Mouse (Mus musculus) forebrain, embryonic 14.5 days (tissue): Measurements from ENCODE around the gene Pecam1. TPM values are rescaled to one million over a fixed set of nuclear protein-coding genes. Genes with fewer than 3 reads are reported as not detected.

Experiments used
- ATAC-seq: fragments of 200-750 bp; cut with Nextera tagmentation; 2 replicates; pipeline ENCODE4 v1.8.0; 2017; ENCODE audit warnings: mild to moderate bottlenecking, moderate library complexity
- DNase-seq: peaks from one replicate; pipeline ENCODE4 v3.0.0-alpha.2; 2015; ENCODE audit warnings: low spot score
- H3K27ac ChIP-seq: fragments of 300-500 bp; sonication (generic); 2 replicates; pipeline ENCODE4 v1.5.1; 2014; ENCODE audit warnings: low read depth, mild to moderate bottlenecking, control low read depth, low read length, moderate library complexity
- H3K27me3 ChIP-seq: fragments of 300-500 bp; sonication (generic); replicated peaks from 2 replicates; pipeline ENCODE4 v1.6.1; 2014; ENCODE audit warnings: low read length, control low read depth, mixed read lengths; ENCODE audit not compliant: control insufficient read depth, insufficient read depth
- H3K36me3 ChIP-seq: fragments of 300-500 bp; sonication (generic); 2 replicates; pipeline ENCODE4 v1.6.1; 2014; ENCODE audit warnings: low read length, control low read depth; ENCODE audit not compliant: control insufficient read depth, insufficient read depth
- H3K4me1 ChIP-seq: fragments of 300-500 bp; sonication (generic); 2 replicates; pipeline ENCODE4 v1.6.1; 2014; ENCODE audit warnings: antibody characterized with exemption, low read length, control low read depth; ENCODE audit not compliant: control insufficient read depth, insufficient read depth
- H3K4me2 ChIP-seq: fragments of 300-500 bp; sonication (generic); 2 replicates; pipeline ENCODE4 v1.6.1; 2014; ENCODE audit warnings: mild to moderate bottlenecking, control low read depth, low read length
- H3K4me3 ChIP-seq: fragments of 300-500 bp; sonication (generic); 2 replicates; pipeline ENCODE4 v1.5.1; 2014; ENCODE audit warnings: low read depth, low read length, control low read depth
- H3K9ac ChIP-seq: fragments of 300-500 bp; sonication (generic); 2 replicates; pipeline ENCODE4 v1.6.1; 2014; ENCODE audit warnings: mild to moderate bottlenecking, low read length, control low read depth, moderate library complexity
- H3K9me3 ChIP-seq: fragments of 300-500 bp; sonication (generic); replicated peaks from 2 replicates; pipeline ENCODE4 v1.6.1; 2016; ENCODE audit warnings: low read length, control low read depth, mixed read lengths; ENCODE audit not compliant: control insufficient read depth
- WGBS: fragments of 180-500 bp; shearing (Covaris S2); extraction: QIAGEN DNeasy Blood & Tissue Kit; methylation state at CpG from one replicate; pipeline ENCODE4 v1.1.7; 2014; 5-methylcytosine and 5-hydroxymethylcytosine counted together
- polyA plus RNA-seq: library from polyadenylated mRNA; unstranded; fragments of >200 nt; fragmentation: Nextera tagmentation; extraction: Ambion mirVana; gene quantifications from 2 replicates; pipeline ENCODE4 v1.2.1, GENCODE M21; 2014

Gene Pecam1
- polyA plus RNA-seq, 1 experiment from 2014 or later: 16.8 TPM

GRCm38 (mm10) chr11:106677331-106677730 is 73.1 kb downstream of the Pecam1 start:
- H3K27me3 ChIP-seq: no peaks in the 10 kb centered on the region
- no peak for DNase-seq
- no peak overlapping the region for H3K4me2 ChIP-seq
- H3K27ac ChIP-seq: no peak overlapping the region
- WGBS: 72% methylated on average over 4 of the region's 4 CpGs
- no peaks in the 10 kb centered on the region for H3K36me3 ChIP-seq
- no peaks in the 10 kb centered on the region for H3K9me3 ChIP-seq
- H3K4me3 ChIP-seq: no peak overlapping the region
- no peak for ATAC-seq
- no peak overlapping the region for H3K9ac ChIP-seq
- peaks cover 23% of the 10 kb centered on the region for H3K4me1 ChIP-seq

- Histone ChIP-seq H3K4me1 (peaks cover 23% of the 10 kb centered on the region), H3K9me3 (no peaks in the 10 kb centered on the region), H3K27me3 (no peaks in the 10 kb centered on the region), H3K36me3 (no peaks in the 10 kb centered on the region), H3K4me3 (no peak overlapping the region), H3K27ac (no peak overlapping the region; the same call in 1 of the 2 replicates), H3K9ac (no peak overlapping the region), H3K4me2 (no peak overlapping the region)
- DNase-seq: no peak
- 92% methylated on average over 5 of the region's 5 CpGs for WGBS
- no peak for ATAC-seq
Measured at GRCm38 (mm10) chr11:106675875-106676274, 74.6 kb downstream of the Pecam1 start.

GRCm38 (mm10) chr11:106675201-106675726 is 75.2 kb downstream of the Pecam1 start:
- H3K36me3 ChIP-seq: no peaks in the 10 kb centered on the region
- 69% methylated on average over 10 of the region's 10 CpGs for WGBS
- no peak overlapping the region for H3K9ac ChIP-seq
- H3K4me2 ChIP-seq: no peak overlapping the region
- H3K27me3 ChIP-seq: no peaks in the 10 kb centered on the region
- H3K9me3 ChIP-seq: no peaks in the 10 kb centered on the region
- H3K27ac ChIP-seq: peak overlapping the region; percentile 90
- H3K4me3 ChIP-seq: no peak overlapping the region
- DNase-seq: no peak
- ATAC-seq: no peak
- H3K4me1 ChIP-seq: peaks cover 23% of the 10 kb centered on the region

GRCm38 (mm10) chr11:106674612-106675153 is 75.7 kb downstream of the Pecam1 start:
- Histone ChIP-seq H3K4me3 (no peak overlapping the region), H3K9me3 (no peaks in the 10 kb centered on the region), H3K36me3 (no peaks in the 10 kb centered on the region), H3K4me1 (peaks cover 26% of the 10 kb centered on the region), H3K27me3 (no peaks in the 10 kb centered on the region), H3K9ac (peak overlapping the region; percentile 37), H3K27ac (peak overlapping the region; percentile 90), H3K4me2 (peak overlapping the region; percentile 28; the same call in 1 of the 2 replicates)
- DNase-seq (peak; percentile 88), ATAC-seq (peak; percentile 86)
- 3% methylated on average over 9 of the region's 9 CpGs for WGBS

GRCm38 (mm10) chr11:106673727-106674611 is 76.5 kb downstream of the Pecam1 start:
- 69% methylated on average over 8 of the region's 8 CpGs for WGBS
- H3K27ac ChIP-seq: peak overlapping the region; percentile 90
- H3K9ac ChIP-seq: peak overlapping the region; percentile 37; the same call in 1 of the 2 replicates
- DNase-seq: peak; percentile 26
- no peaks in the 10 kb centered on the region for H3K9me3 ChIP-seq
- peak overlapping the region; percentile 28; the same call in 1 of the 2 replicates for H3K4me2 ChIP-seq
- H3K36me3 ChIP-seq: no peaks in the 10 kb centered on the region
- H3K4me3 ChIP-seq: no peak overlapping the region
- no peaks in the 10 kb centered on the region for H3K27me3 ChIP-seq
- peak; percentile 19; the same call in 1 of the 2 replicates for ATAC-seq
- peaks cover 29% of the 10 kb centered on the region for H3K4me1 ChIP-seq

GRCm38 (mm10) chr11:106672919-106673505 is 77.4 kb downstream of the Pecam1 start:
- ATAC-seq: no peak
- no peak overlapping the region for H3K4me2 ChIP-seq
- WGBS: 90% methylated on average over 5 of the region's 5 CpGs

GRCm38 (mm10) chr11:106671801-106672200 is 78.6 kb downstream of the Pecam1 start:
- H3K4me1 ChIP-seq: peaks cover 26% of the 10 kb centered on the region
- no peak for DNase-seq
- no peak overlapping the region for H3K4me2 ChIP-seq
- no peaks in the 10 kb centered on the region for H3K27me3 ChIP-seq
- no peaks in the 10 kb centered on the region for H3K36me3 ChIP-seq
- WGBS: 92% methylated on average over 8 of the region's 8 CpGs
- no peak for ATAC-seq
- H3K27ac ChIP-seq: no peak overlapping the region
- H3K9ac ChIP-seq: no peak overlapping the region
- H3K4me3 ChIP-seq: no peak overlapping the region
- H3K9me3 ChIP-seq: no peaks in the 10 kb centered on the region

More at GRCm38 (mm10) chr11:106672919-106673505, 77.4 kb downstream of the Pecam1 start:
- Histone ChIP-seq H3K36me3 (no peaks in the 10 kb centered on the region), H3K27me3 (no peaks in the 10 kb centered on the region), H3K9ac (no peak overlapping the region), H3K4me3 (no peak overlapping the region), H3K4me1 (peaks cover 26% of the 10 kb centered on the region), H3K27ac (no peak overlapping the region), H3K9me3 (no peaks in the 10 kb centered on the region)
- no peak for DNase-seq

GRCm38 (mm10) chr11:106670951-106671478 is 79.4 kb downstream of the Pecam1 start:
- peaks cover 26% of the 10 kb centered on the region for H3K4me1 ChIP-seq
- WGBS: 75% methylated on average over 4 of the region's 4 CpGs
- no peaks in the 10 kb centered on the region for H3K9me3 ChIP-seq
- no peak overlapping the region for H3K27ac ChIP-seq
- H3K4me3 ChIP-seq: no peak overlapping the region
- H3K4me2 ChIP-seq: no peak overlapping the region
- H3K27me3 ChIP-seq: no peaks in the 10 kb centered on the region
- DNase-seq: no peak
- H3K36me3 ChIP-seq: no peaks in the 10 kb centered on the region
- no peak for ATAC-seq
- H3K9ac ChIP-seq: no peak overlapping the region
